Mouse (Mus musculus) E14TG2a.4 (cell line): ENCODE measurements around the gene Itgb3.

Source experiments
- CTCF ChIP-seq: conservative IDR thresholded peaks from 2 replicates; pipeline ENCODE4 v1.5.1; 2014; ENCODE audit warnings: low read length
- NANOG ChIP-seq: IDR thresholded peaks from 2 replicates; pipeline ENCODE4 v1.6.1; 2014; ENCODE audit warnings: borderline replicate concordance, low read length, mixed read lengths

GRCm38 (mm10) chr11:104587904-104588303, 19.9 kb upstream of the Itgb3 start:
- no peak for TF ChIP-seq CTCF
- TF ChIP-seq NANOG, result no peak
